ENCODE assay signal across 8 mouse cellular contexts in genomic region chr10:70244921-70245558, GRCm38 (mm10). TPM values are rescaled to one million over a fixed set of nuclear protein-coding genes. Genes with fewer than 3 reads are reported as not detected.
A peak's percentile ranks its signal among the peaks of the same experiment; 100 is the strongest.
DNase-seq lines count a peak whose midpoint lies in the region; ATAC-seq and TF ChIP-seq lines count a peak whose summit lies in the region.

Slc16a9 (plus strand) TSS chr10:70245100.

- peak within 1 kb of the TSS; percentile 96 for H3K4me2 ChIP-seq in midbrain, embryonic 14.5 days (ENCODE audit: low read length)

- peaks cover 8% of the 10 kb centered on the region; the same call in 1 of the 2 replicates for H3K4me1 ChIP-seq in midbrain, embryonic 14.5 days (ENCODE audit: control insufficient read depth, insufficient read depth, low read length)
- peaks cover 4% of the 10 kb centered on the region; the same call in 1 of the 2 replicates for H3K4me1 ChIP-seq in testis, adult 2 months (ENCODE audit: control insufficient read depth, insufficient read depth, low read length)

- no peak for TF ChIP-seq CTCF in testis, adult 2 months (IDR thresholded peaks at IDR 0.05; ENCODE audit: control insufficient read depth, insufficient read depth, insufficient replicate concordance, low read depth, low read length)

- no peaks in the 10 kb centered on the region for H3K36me3 ChIP-seq in midbrain, embryonic 14.5 days (ENCODE audit: control insufficient read depth, insufficient read depth, low read length)
- H3K36me3 ChIP-seq in testis, adult 2 months (ENCODE audit: control insufficient read depth, insufficient read depth, low read length) = no peaks in the 10 kb centered on the region

- under 1% methylated on average over 54 of the region's 54 CpGs for WGBS in midbrain, embryonic 14.5 days

- intact Hi-C loops in left cerebral cortex, postnatal 10 days (cut with DNase I) = no loop called here

- TF ChIP-seq POLR2A in testis, adult 2 months (IDR thresholded peaks at IDR 0.05; ENCODE audit: control insufficient read depth, low read depth, low read length) = no peak

- no peak within 1 kb of the TSS for H3K27ac ChIP-seq in midbrain, embryonic 14.5 days (replicated peaks; ENCODE audit: low read depth, low read length)
- no peak within 1 kb of the TSS for H3K27ac ChIP-seq in testis, adult 2 months (ENCODE audit: control insufficient read depth, insufficient read depth, low read depth, low read length)

- DNase-seq in left cerebral cortex, postnatal 10 days (ENCODE audit: extremely low spot score in 1 of 2, low spot score in 2 of 2) = peak; percentile 17 to 87
- no peak for DNase-seq in left cerebral cortex, adult 9 months (ENCODE audit: low spot score in 2 of 2)
- peak; percentile 84 for DNase-seq in embryo, embryonic 11 days
- peak; percentile 75 to 82 for DNase-seq in heart, adult 18-20 months
- DNase-seq in kidney, adult 11 months = peak; percentile 83
- peak; percentile 58 for DNase-seq in liver
- peak; percentile 83 for DNase-seq in midbrain, embryonic 14.5 days

- no peaks in the 10 kb centered on the region for H3K9me3 ChIP-seq in midbrain, embryonic 14.5 days (ENCODE audit: control insufficient read depth, low read length)

- peaks cover 23% of the 10 kb centered on the region for H3K27me3 ChIP-seq in midbrain, embryonic 14.5 days (ENCODE audit: control insufficient read depth, insufficient read depth, low read length)
- H3K27me3 ChIP-seq in testis, adult 2 months (ENCODE audit: control insufficient read depth, insufficient read depth, low read length) = no peaks in the 10 kb centered on the region

- H3K4me3 ChIP-seq in midbrain, embryonic 14.5 days (replicated peaks; ENCODE audit: low read depth, low read length) = peak within 1 kb of the TSS; percentile 66
- peak within 1 kb of the TSS; percentile 65 for H3K4me3 ChIP-seq in testis, adult 2 months (ENCODE audit: control insufficient read depth, low read depth, low read length)

- H3K9ac ChIP-seq in midbrain, embryonic 14.5 days (replicated peaks; ENCODE audit: low read length) = peak within 1 kb of the TSS; percentile 72

- peak; percentile 82; the same call in 1 of the 2 replicates for ATAC-seq in midbrain, embryonic 14.5 days (ENCODE audit: low FRiP score, low TSS enrichment)

RNA-seq across cellular contexts. Expression of gene Slc16a9, which starts in this region (rescaled TPM):
- 1 to 10 TPM; 4.4 to 5.0 TPM for total RNA-seq in left cerebral cortex, postnatal 10 days (2021)
- total RNA-seq in heart, adult 18-20 months (2021) = 1 to 10 TPM; 3.2 TPM
- polyA plus RNA-seq in midbrain, embryonic 14.5 days (2014; fragmentation: Nextera tagmentation; extraction: Ambion mirVana) = 0.81 and 1.1 TPM in 2 replicates
- 2.2 and 2.3 TPM in 2 replicates for polyA plus RNA-seq in testis, adult 2 months (2012; rRNA removed)

Comparison
In these comparisons a context has a peak if more than half of its experiments do, and no peak if none do; other contexts are left out.
1. DNase-seq: peak in left cerebral cortex, postnatal 10 days (2 of 2), embryo, embryonic 11 days (single experiment), heart, adult 18-20 months (2 of 2), kidney, adult 11 months (single experiment), liver (single experiment) and midbrain, embryonic 14.5 days (single experiment); none in left cerebral cortex, adult 9 months (0 of 2).